Mouse (Mus musculus) central nervous system, embryonic 11.5 days (tissue): ENCODE measurements around the gene Pacsin3. TPM values are rescaled to one million over a fixed set of nuclear protein-coding genes. Genes with fewer than 3 reads are reported as not detected.

Experiments
- polyA plus RNA-seq: library from polyadenylated mRNA; depleted of rRNA; stranded (reverse); fragments of >200 nt; gene quantifications from 2 replicates; pipeline ENCODE4 v1.2.3, GENCODE M21; 2012; rRNA removed

Gene Pacsin3
- 33.8 and 60.3 TPM in 2 replicates for polyA plus RNA-seq

DNA sequence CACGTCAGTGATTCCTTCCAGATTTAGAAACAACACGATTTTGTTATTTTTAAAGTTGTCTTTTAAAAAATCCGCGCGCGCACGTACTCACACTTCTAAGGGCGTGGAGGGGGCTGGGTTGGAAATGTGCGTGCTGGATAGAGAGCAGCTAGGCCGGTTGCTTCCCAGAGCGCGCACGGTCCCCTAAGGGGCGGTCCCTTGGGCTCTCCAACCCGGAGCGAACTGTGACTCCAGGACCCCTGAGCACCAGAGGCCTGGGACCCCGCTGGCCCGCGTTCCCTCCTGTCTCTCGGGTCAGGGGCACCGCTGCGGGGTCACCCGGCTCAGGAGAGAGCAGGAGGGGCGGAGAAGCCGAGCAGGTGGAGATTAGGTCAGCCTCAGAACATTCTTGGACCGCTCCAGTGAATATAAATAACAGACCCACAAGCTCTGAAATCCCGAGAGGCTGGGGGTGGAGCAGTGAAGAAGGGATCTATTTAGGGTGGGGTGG is at the start of gene Pacsin3:
Gene Pacsin3, plus strand, starts transcription at position 294 of the 490 bp plus-strand sequence.

GRCm38 (mm10) chr2:91236601-91237510 is 18.9 kb upstream of the Pacsin3 start, which contains the start of gene Ddb2:
Gene Ddb2 (minus strand): TSS chr2:91236982.

GRCm38 (mm10) chr2:91264711-91265681 is 9.2 kb downstream of the Pacsin3 start, which contains the start of gene Arfgap2:
Gene Arfgap2 (plus strand): TSS chr2:91264974.

Other genes starting within 250 kb of the Pacsin3 start
- 1.1 and 4.6 TPM in 2 replicates for gene Rapsn, start 220.3 kb upstream of the Pacsin3 start, polyA plus RNA-seq
- gene Psmc3, start 201.9 kb upstream of the Pacsin3 start, polyA plus RNA-seq, result 256 and 367 TPM in 2 replicates
- gene Slc39a13, start 185.5 kb upstream of the Pacsin3 start, polyA plus RNA-seq, result 25.8 and 37.7 TPM in 2 replicates
- gene Spi1, start 173.6 kb upstream of the Pacsin3 start, polyA plus RNA-seq, result 3.5 and 4.8 TPM in 2 replicates
- gene Mybpc3, start 137.8 kb upstream of the Pacsin3 start, polyA plus RNA-seq, result 8.5 and 12.8 TPM in 2 replicates
- 37.2 and 58.5 TPM in 2 replicates for gene Madd, start 72.1 kb upstream of the Pacsin3 start, polyA plus RNA-seq
- gene Nr1h3, start 53.1 kb upstream of the Pacsin3 start, polyA plus RNA-seq, result 3.1 TPM in 2 replicates
- 20.4 and 35.5 TPM in 2 replicates for gene Acp2, start 53.1 kb upstream of the Pacsin3 start, polyA plus RNA-seq
- gene Ddb2, start 19.0 kb upstream of the Pacsin3 start, polyA plus RNA-seq, result 14.6 and 23.9 TPM in 2 replicates
- gene Arfgap2, start 9.0 kb downstream of the Pacsin3 start, polyA plus RNA-seq, result 52.3 and 71.9 TPM in 2 replicates
- 47.6 and 49.3 TPM in 2 replicates for gene 1110051M20Rik, start 188.8 kb downstream of the Pacsin3 start, polyA plus RNA-seq
- gene Lrp4, start 201.6 kb downstream of the Pacsin3 start, polyA plus RNA-seq, result 11.1 and 12.3 TPM in 2 replicates